Mouse (Mus musculus) adrenal gland, postnatal 25 days (tissue): ENCODE results near the gene Zfp472. TPM values are rescaled to one million over a fixed set of nuclear protein-coding genes. Genes with fewer than 3 reads are reported as not detected.
"Not testable (repeated sequence)": the region's sequence is repeated elsewhere in the genome, so short reads cannot be mapped to it uniquely, and the experiment has no call there.

Experiments used
- DNase-seq: peaks from one replicate; pipeline ENCODE4 v3.0.0; 2021; ENCODE audit warnings: mixed read lengths
- total RNA-seq: library from RNA; stranded (reverse); gene quantifications from 2 replicates; pipeline ENCODE4 v1.2.3, GENCODE M21; 2021

Gene Zfp472
- total RNA-seq, 1 experiment from 2014 or later: 7.2 TPM

- no peak for DNase-seq
These were observed 42.7 kb downstream of the Zfp472 start for GRCm38 (mm10) chr17:33008337-33008736.

DNA sequence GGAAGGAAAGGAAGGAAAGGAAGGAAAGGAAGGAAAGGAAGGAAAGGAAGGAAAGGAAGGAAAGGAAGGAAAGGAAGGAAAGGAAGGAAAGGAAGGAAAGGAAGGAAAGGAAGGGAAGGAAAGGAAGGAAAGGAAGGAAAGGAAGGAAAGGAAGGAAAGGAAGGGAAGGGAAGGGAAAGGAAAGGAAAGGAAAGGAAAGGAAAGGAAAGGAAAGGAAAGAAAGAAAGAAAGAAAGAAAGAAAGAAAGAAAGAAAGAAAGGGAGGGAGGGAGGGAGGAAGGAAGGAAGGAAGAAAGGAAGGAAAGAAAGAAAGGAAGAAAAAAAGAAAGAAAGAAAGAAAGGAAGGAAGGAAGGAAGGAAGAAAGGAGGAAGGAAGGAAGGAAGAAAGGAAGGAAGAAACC, 54.8 kb downstream of the Zfp472 start:
- DNase-seq: not testable (repeated sequence)

Other genes with a start within 250 kb of the Zfp472 start
- 40.0 and 63.0 TPM in 2 replicates for gene Zfp871, start 177.5 kb upstream of the Zfp472 start, total RNA-seq
- gene Zfp811, start 155.9 kb upstream of the Zfp472 start, total RNA-seq: 0.91 and 1.1 TPM in 2 replicates
- gene Zfp799, start 135.6 kb upstream of the Zfp472 start, total RNA-seq: 11.5 and 17.4 TPM in 2 replicates
- gene Zfp870, start 74.2 kb upstream of the Zfp472 start, total RNA-seq: 11.2 and 12.6 TPM in 2 replicates
- 9.4 and 12.7 TPM in 2 replicates for gene Cyp4f14, start 48.5 kb upstream of the Zfp472 start, total RNA-seq
- 83.8 and 111 TPM in 2 replicates for gene Cyp4f13, start 18.4 kb upstream of the Zfp472 start, total RNA-seq
- gene Zfp952, start 27.3 kb downstream of the Zfp472 start, total RNA-seq: 10.6 and 10.8 TPM in 2 replicates
- 6.0 and 11.8 TPM in 2 replicates for gene Zfp763, start 67.6 kb downstream of the Zfp472 start, total RNA-seq
- not detected in 2 replicates for gene 4921501E09Rik, start 102.2 kb downstream of the Zfp472 start, total RNA-seq
- gene Zfp563, start 123.5 kb downstream of the Zfp472 start, total RNA-seq: 12.0 and 12.6 TPM in 2 replicates
- not detected in 2 replicates for gene Morc2b, start 173.9 kb downstream of the Zfp472 start, total RNA-seq
- gene Olfr55, start 202.6 kb downstream of the Zfp472 start, total RNA-seq: not detected in 2 replicates
- gene Olfr239, start 225.5 kb downstream of the Zfp472 start, total RNA-seq: not detected in 2 replicates